Mouse (Mus musculus): ENCODE results near the gene Dhrs1.

DNA sequence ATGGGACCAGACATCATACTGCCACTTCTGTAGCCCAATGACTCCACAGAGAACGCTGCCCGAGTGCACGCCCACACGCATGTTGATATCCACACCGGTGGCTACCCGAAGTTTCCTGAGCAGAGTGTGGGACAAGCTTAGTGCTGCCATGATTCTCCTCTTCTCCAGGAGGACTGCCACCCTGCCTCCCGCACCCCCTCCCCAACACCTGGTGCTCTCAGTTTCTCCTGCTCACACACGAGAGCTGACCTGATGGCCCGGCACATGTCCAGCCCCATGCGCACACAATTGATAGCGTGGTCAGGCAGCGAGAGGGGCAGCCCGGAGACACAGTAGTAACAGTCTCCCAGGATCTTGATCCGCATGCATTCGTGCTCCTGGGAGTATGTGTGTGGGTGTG is 33.2 kb upstream of the Dhrs1 start:
- TF ChIP-seq CTCF (IDR thresholded peaks at IDR 0.05) (no peak), POLR2A (IDR thresholded peaks at IDR 0.05; ENCODE audit: insufficient read depth, low read depth, low read length) (no peak)

All from heart, adult 2 months (tissue).